Mouse (Mus musculus): ENCODE measurements around the gene Tmem9.

GRCm38 (mm10) chr1:135963177-135963576 is 44.8 kb upstream of the Tmem9 start:
- TF ChIP-seq CTCF (IDR thresholded peaks at IDR 0.05; ENCODE audit: borderline replicate concordance, extremely low read depth, insufficient read depth, insufficient read length): no peak
- no peak for TF ChIP-seq POLR2A (IDR thresholded peaks at IDR 0.05; ENCODE audit: borderline replicate concordance, extremely low read depth, insufficient read depth, insufficient read length, poor library complexity, severe bottlenecking)

All from brain, embryonic 14.5 days (tissue).